Mouse (Mus musculus): Measurements from ENCODE around the gene Hpd. TPM values are rescaled to one million over a fixed set of nuclear protein-coding genes. Genes with fewer than 3 reads are reported as not detected.

Hpd gene
- total and polyA plus RNA-seq, 3 experiments = 0.20 TPM; not detected in 2

DNA sequence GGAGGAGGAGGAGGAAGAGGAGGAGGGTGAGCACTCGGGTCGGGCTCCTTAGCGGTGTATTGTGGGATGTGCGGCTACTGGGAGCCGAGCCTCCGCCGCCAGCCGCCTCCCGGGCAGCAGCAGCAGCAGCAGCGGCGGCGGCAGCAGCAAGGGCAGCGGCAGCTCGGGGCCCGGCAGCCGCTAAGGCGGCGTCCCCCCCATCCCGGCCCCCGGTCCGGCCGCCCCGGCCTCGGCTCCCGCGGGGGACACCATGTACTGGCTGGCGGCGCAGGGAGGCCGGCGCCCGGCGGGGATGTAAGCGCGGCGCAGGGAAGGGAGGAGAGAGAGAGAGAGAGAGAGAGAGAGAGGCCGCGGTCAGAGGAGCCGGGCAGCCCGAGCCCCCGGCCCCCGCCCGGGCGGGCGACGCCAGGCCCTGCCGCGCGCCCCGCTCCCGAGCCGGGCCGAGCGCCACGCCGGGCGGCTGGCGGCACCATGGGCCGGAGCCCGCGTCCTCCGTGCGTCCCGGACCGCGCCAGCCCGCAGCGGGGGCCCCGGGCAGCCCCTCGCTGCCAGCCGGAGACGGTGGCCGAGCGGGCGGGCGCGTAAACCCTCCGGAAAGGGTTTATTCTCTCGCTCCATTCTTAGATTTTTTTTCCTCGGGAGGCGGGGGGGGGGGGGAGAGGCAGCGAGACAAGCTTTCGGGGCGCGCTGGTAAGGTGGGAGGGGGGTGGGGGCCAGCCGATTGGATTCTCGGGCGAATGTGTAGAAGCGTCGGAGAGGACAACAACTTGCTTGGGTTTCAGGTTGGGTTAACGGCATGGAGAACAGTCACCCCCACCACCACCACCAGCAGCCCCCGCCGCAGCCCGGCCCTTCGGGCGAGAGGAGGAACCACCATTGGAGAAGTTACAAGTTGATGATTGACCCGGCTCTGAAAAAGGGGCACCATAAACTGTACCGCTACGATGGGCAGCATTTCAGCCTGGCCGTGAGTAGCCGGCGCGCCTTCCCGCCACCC lies 40.1 kb downstream of the Hpd start, which contains the start of gene Setd1b:
Setd1b (plus strand) TSS at position 33 of the 997 bp plus-strand sequence.
- peak within 1 kb of the TSS; percentile 100 for H3K9ac ChIP-seq (ENCODE audit: insufficient read depth, low read depth)
- peaks cover 56% of the 10 kb centered on the region for H3K79me2 ChIP-seq (replicated peaks; ENCODE audit: control insufficient read depth, extremely low read depth, insufficient read depth, poor library complexity, severe bottlenecking)
- dilution Hi-C loops (cut with MboI; ENCODE audit: extremely low pct_ligation_motif_present, extremely low pct_unique_long_range_greater_than_20kb, low sequenced_read_pairs) (no loop called here), in situ Hi-C loops (cut with MboI; ENCODE audit: low pct_ligation_motif_present, low pct_unique_long_range_greater_than_20kb, low sequenced_read_pairs) (no loop called here)
- peak within 1 kb of the TSS; percentile 97 for H3K27ac ChIP-seq (ENCODE audit: insufficient read depth, low read depth)
- peak within 1 kb of the TSS; percentile 71 to 76 (median 76) for H3K4me3 ChIP-seq (replicated peaks in 1 of 3; ENCODE audit: low read depth in 2 of 3, low read length in 2 of 3, poor library complexity in 1 of 3)
- H3K27me3 ChIP-seq (replicated peaks) = no peaks in the 10 kb centered on the region
- DNase-seq (ENCODE audit: extremely low read depth) = no peak
- peaks cover 0 to 28% of the 10 kb centered on the region in 2 experiments; a peak in 2 of 4 replicates for H3K4me1 ChIP-seq (ENCODE audit: control insufficient read depth in 1 of 2, insufficient read depth in 2 of 2)
- TF ChIP-seq CHD1 (IDR thresholded peaks at IDR 0.05; ENCODE audit: low read depth, low read length) (no peak), BHLHE40 (IDR thresholded peaks at IDR 0.05; ENCODE audit: low read depth, low read length) (no peak), UBTF (IDR thresholded peaks at IDR 0.05; ENCODE audit: low read depth, low read length) (peak; percentile 91), SIN3A (IDR thresholded peaks at IDR 0.05; ENCODE audit: low read length) (peak; percentile 16; the same call in 1 of the 2 replicates), ETS1 (conservative IDR thresholded peaks at IDR 0.05; ENCODE audit: low read depth, low read length) (no peak), RAD21 (IDR thresholded peaks at IDR 0.05; ENCODE audit: low read depth, low read length) (no peak), POLR2A (IDR thresholded peaks at IDR 0.05; ENCODE audit: low read depth, low read length) (no peak; the same call in 1 of the 2 replicates), POLR2AphosphoS2 (IDR thresholded peaks at IDR 0.05; ENCODE audit: low read depth, low read length) (no peak), RCOR1 (conservative IDR thresholded peaks at IDR 0.05; ENCODE audit: low read depth, low read length) (no peak), EP300 (IDR thresholded peaks at IDR 0.05; ENCODE audit: low read length) (no peak), KAT2A (IDR thresholded peaks at IDR 0.05; ENCODE audit: insufficient replicate concordance, low read length) (no peak)
- H3K9me3 ChIP-seq (replicated peaks; ENCODE audit: low read length) = no peaks in the 10 kb centered on the region
- peak within 1 kb of the TSS; percentile 98 for H3K4me2 ChIP-seq (ENCODE audit: insufficient read depth, low read depth, poor library complexity, severe bottlenecking)
- peaks cover 15 to 36% of the 10 kb centered on the region in 2 experiments for H3K36me3 ChIP-seq (replicated peaks in 1 of 2; ENCODE audit: control insufficient read depth in 1 of 2, insufficient read depth in 1 of 2, low read length in 1 of 2)

DNA sequence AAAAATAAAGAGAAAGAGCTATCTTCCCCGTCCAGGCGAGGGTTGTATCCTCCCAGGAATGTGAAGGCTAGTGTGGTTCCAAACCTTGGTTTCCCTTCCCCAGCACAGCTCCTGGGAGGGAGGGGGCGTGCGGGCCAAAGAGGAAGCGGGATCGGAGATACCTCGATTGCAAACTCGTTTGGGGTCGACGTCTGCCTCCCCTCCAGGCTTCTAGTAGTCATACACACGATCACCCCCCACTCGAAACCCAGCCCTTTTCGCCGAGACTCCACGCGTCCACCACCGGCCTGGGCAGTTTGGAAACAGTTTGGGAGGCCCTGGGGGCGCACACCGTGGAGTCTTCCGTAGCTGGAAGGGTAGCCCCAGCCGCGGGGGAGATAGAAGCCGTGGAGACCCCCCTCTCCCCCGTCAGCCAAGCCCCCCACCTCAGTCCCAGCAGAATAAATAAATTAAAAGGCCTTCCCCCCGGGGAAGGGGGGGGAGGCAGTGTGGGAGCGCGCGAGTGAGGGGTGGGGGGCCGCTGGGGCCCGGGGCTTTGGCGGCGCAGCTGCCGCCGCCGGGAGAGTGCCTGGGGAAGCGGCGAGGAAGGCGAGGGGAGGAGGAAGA lies 40.9 kb downstream of the Hpd start:
- peak; percentile 76; the same call in 1 of the 2 replicates for TF ChIP-seq MAZ (IDR thresholded peaks at IDR 0.05; ENCODE audit: low read depth, low read length)
- no peak for TF ChIP-seq ZKSCAN1 (IDR thresholded peaks at IDR 0.05; ENCODE audit: borderline replicate concordance, low read depth, low read length)
- TF ChIP-seq IRF4 (IDR thresholded peaks at IDR 0.05; ENCODE audit: low read depth, low read length) = peak; percentile 57
- no peak for TF ChIP-seq RAD21 (IDR thresholded peaks at IDR 0.05; ENCODE audit: low read depth, low read length)
- peak; percentile 3; the same call in 1 of the 2 replicates for TF ChIP-seq MXI1 (IDR thresholded peaks at IDR 0.05; ENCODE audit: low read depth, low read length)
- TF ChIP-seq MAX (IDR thresholded peaks at IDR 0.05; ENCODE audit: low read length) = 0 out of 2 replicates have a peak, but pooled peaks have one; percentile 10
- peak; percentile 47; the same call in 1 of the 2 replicates for TF ChIP-seq ZMIZ1 (IDR thresholded peaks at IDR 0.05; ENCODE audit: low read depth, low read length)
- Histone ChIP-seq H3K79me2 (replicated peaks; ENCODE audit: control insufficient read depth, extremely low read depth, insufficient read depth, poor library complexity, severe bottlenecking) (peaks cover 62% of the 10 kb centered on the region), H3K4me3 (replicated peaks in 1 of 3; ENCODE audit: low read depth in 2 of 3, low read length in 2 of 3, poor library complexity in 1 of 3) (peak overlapping the region; percentile 63 to 76 (median 71)), H3K4me2 (ENCODE audit: insufficient read depth, low read depth, poor library complexity, severe bottlenecking) (peak overlapping the region; percentile 52), H3K9ac (ENCODE audit: insufficient read depth, low read depth) (peak overlapping the region; percentile 100), H3K27me3 (replicated peaks) (no peaks in the 10 kb centered on the region), H3K4me1 (ENCODE audit: control insufficient read depth in 1 of 2, insufficient read depth in 2 of 2) (peaks cover 0 to 35% of the 10 kb centered on the region in 2 experiments; a peak in 2 of 4 replicates), H3K36me3 (replicated peaks in 1 of 2; ENCODE audit: control insufficient read depth in 1 of 2, insufficient read depth in 1 of 2, low read length in 1 of 2) (peaks cover 13 to 36% of the 10 kb centered on the region in 2 experiments), H3K9me3 (replicated peaks; ENCODE audit: low read length) (no peaks in the 10 kb centered on the region), H3K27ac (ENCODE audit: insufficient read depth, low read depth) (peak overlapping the region; percentile 97)
- dilution Hi-C loops (cut with MboI; ENCODE audit: extremely low pct_ligation_motif_present, extremely low pct_unique_long_range_greater_than_20kb, low sequenced_read_pairs) (no loop called here), in situ Hi-C loops (cut with MboI; ENCODE audit: low pct_ligation_motif_present, low pct_unique_long_range_greater_than_20kb, low sequenced_read_pairs) (no loop called here)
- peak; percentile 63 for DNase-seq (ENCODE audit: extremely low read depth)

Data from CH12.LX (cell line).